Mouse (Mus musculus): ENCODE measurements at regions not wholly inside any gene's neighbourhood (a gene's known extent, or its start where the extent isn't known, plus 50 kb on each side); places are given as distances from the start of the nearest gene placed in this dataset.

- DNase-seq: peak; percentile 4
Measured at GRCm38 (mm10) chr16:71197523-71197922, 883.8 kb downstream of the Gbe1 start.

DNA sequence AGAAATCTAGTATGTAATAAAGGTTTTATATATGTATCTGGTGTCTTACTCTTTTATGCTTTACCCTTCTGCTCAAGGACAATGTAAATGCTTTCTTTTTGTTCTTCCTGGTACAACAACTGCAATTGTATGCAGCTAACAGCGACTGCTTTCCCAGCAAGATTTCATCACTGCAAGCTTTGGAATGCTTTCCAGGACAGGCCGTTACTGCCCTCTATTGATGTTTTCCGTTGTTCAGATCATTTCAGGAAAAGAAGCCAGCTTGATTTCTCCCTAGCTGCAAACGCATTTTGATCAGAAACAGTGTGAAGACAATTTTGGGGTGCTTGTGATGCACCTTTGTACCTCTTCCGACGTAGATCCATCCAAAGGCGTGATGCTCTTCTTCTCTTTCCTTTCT lies 895.1 kb downstream of the Gbe1 start:
- DNase-seq: no peak

- no peak for DNase-seq
Measured at GRCm38 (mm10) chr16:71224469-71224868, 910.7 kb downstream of the Gbe1 start.

- DNase-seq: no peak
Measured at GRCm38 (mm10) chr16:71230104-71230653, 916.4 kb downstream of the Gbe1 start.

GRCm38 (mm10) chr16:71243065-71243464 lies 929.3 kb downstream of the Gbe1 start:
- no peak for DNase-seq

GRCm38 (mm10) chr16:71243480-71243879 lies 929.7 kb downstream of the Gbe1 start:
- no peak for DNase-seq

- DNase-seq: peak; percentile 80
Measured at GRCm38 (mm10) chr16:71247516-71248139, 933.9 kb downstream of the Gbe1 start.

- DNase-seq: no peak
Measured at GRCm38 (mm10) chr16:71255740-71256139, 942.0 kb downstream of the Gbe1 start.

GRCm38 (mm10) chr16:71256175-71256574 lies 942.4 kb downstream of the Gbe1 start:
- no peak for DNase-seq

DNA sequence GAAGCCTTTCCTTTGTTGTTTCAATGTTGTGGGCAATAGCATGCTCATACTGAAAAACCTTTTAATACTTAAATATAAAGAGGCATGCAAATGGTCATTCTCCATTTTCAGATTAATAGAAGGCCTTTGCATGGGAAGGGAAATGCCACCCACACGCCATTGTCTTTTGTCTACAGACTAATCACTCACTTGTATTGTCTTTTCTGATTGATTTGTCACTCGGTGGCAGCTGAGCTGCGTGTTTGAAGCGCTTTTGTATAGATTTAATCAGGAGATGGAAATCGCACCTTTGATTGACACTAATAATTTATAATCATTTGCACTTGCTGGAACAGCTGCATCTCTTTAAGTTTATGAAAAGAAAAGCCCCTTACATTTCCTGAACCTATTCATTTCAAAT lies 953.4 kb downstream of the Gbe1 start:
- DNase-seq: no peak

All from kidney, postnatal 10 days (tissue).